Mouse (Mus musculus) heart, adult 2 months (tissue): ENCODE data around the gene Bri3bp. TPM values are rescaled to one million over a fixed set of nuclear protein-coding genes. Genes with fewer than 3 reads are reported as not detected.

Experiments used
- DNase-seq, 2 experiments: peaks; one replicate each; pipeline ENCODE4 v3.0.0; 2021
- H3K27ac ChIP-seq: fragments of 200-600 bp; 2 replicates; pipeline ENCODE4 v1.8.1; 2022
- H3K27me3 ChIP-seq: fragments of 200-500 bp; 2 replicates; pipeline ENCODE4 v1.6.1; 2012; ENCODE audit warnings: mild to moderate bottlenecking, low read length, inconsistent platforms, mixed read lengths; ENCODE audit not compliant: control insufficient read depth, insufficient read depth
- H3K36me3 ChIP-seq: fragments of 200-500 bp; 2 replicates; pipeline ENCODE4 v1.6.1; 2012; ENCODE audit warnings: low read length, inconsistent platforms; ENCODE audit not compliant: control insufficient read depth, insufficient read depth
- H3K4me1 ChIP-seq: fragments of 200-500 bp; 2 replicates; pipeline ENCODE4 v1.6.1; 2011; ENCODE audit warnings: low read length; ENCODE audit not compliant: control insufficient read depth, insufficient read depth
- H3K4me3 ChIP-seq: fragments of 200-600 bp; 2 replicates; pipeline ENCODE4 v1.8.1; 2022
- H3K79me2 ChIP-seq: fragments of 200-500 bp; replicated peaks from 2 replicates; pipeline ENCODE4 v1.6.1; 2012; ENCODE audit warnings: mild to moderate bottlenecking, inconsistent platforms, low read length, moderate library complexity, mixed read lengths; ENCODE audit not compliant: control insufficient read depth, insufficient read depth
- H3K9ac ChIP-seq: fragments of 200-500 bp; 2 replicates; pipeline ENCODE4 v1.6.1; 2012; ENCODE audit warnings: low read depth, mild to moderate bottlenecking, control low read depth, inconsistent platforms, low read length, mixed read lengths
- CTCF ChIP-seq: fragments of 200-600 bp; IDR thresholded peaks from 2 replicates; pipeline ENCODE4 v1.8.1; 2022; ENCODE audit warnings: antibody characterized with exemption, mild to moderate bottlenecking, moderate library complexity
- EP300 ChIP-seq: fragments of 200-500 bp; IDR thresholded peaks from 2 replicates; pipeline ENCODE4 v1.6.1; 2011; ENCODE audit warnings: low read depth, low read length, control low read depth; ENCODE audit not compliant: insufficient read depth
- POLR2A ChIP-seq: fragments of 200-500 bp; IDR thresholded peaks from 2 replicates; pipeline ENCODE4 v1.6.1; 2011; ENCODE audit warnings: mild to moderate bottlenecking, low read depth, low read length, control low read depth; ENCODE audit not compliant: insufficient read depth
- WGBS: fragments of 180-500 bp; shearing (Covaris S2); methylation state at CpG from one replicate; pipeline ENCODE4 v1.1.7; 2018; 5-methylcytosine and 5-hydroxymethylcytosine counted together
- intact Hi-C: fragments of 180-260 bp; cut with DNase I; formaldehyde crosslinking; loops from one replicate; pipeline ENCODE4 v1.15.1; 2025
- polyA plus RNA-seq: library from polyadenylated mRNA; depleted of rRNA; stranded (reverse); fragments of >200 nt; gene quantifications from 2 replicates; pipeline ENCODE4 v1.2.3, GENCODE M21; 2012
- total RNA-seq, 2 experiments: library from RNA; stranded (reverse); gene quantifications; 2 replicates each; pipeline ENCODE4 v1.2.3; 2021

The Bri3bp gene
- total and polyA plus RNA-seq, 3 experiments = 31.4 to 52.4 (median 52.2) TPM

GRCm38 (mm10) chr5:125466483-125466882 lies 25.1 kb downstream of the Bri3bp start:
- Histone ChIP-seq H3K4me3 (no peak overlapping the region), H3K79me2 (no peaks in the 10 kb centered on the region), H3K27ac (no peak overlapping the region), H3K27me3 (no peaks in the 10 kb centered on the region), H3K36me3 (no peaks in the 10 kb centered on the region), H3K4me1 (peaks cover 3% of the 10 kb centered on the region), H3K9ac (no peak overlapping the region)
- TF ChIP-seq POLR2A (no peak), EP300 (no peak), CTCF (no peak)
- intact Hi-C loops = loop anchor here (1.0 kb wide), 1 partner anchor 9 kb away; the partner anchor contains the start of gene Aacs
- 85% methylated on average over 5 of the region's 5 CpGs for WGBS
- no peak for DNase-seq

- Histone ChIP-seq H3K4me1 (peaks cover 3% of the 10 kb centered on the region), H3K27me3 (no peaks in the 10 kb centered on the region), H3K79me2 (no peaks in the 10 kb centered on the region), H3K4me3 (no peak overlapping the region), H3K9ac (no peak overlapping the region), H3K36me3 (no peaks in the 10 kb centered on the region), H3K27ac (no peak overlapping the region)
- TF ChIP-seq POLR2A (no peak), CTCF (no peak), EP300 (no peak)
- intact Hi-C loops = no loop called here
- 75% methylated on average over 14 of the region's 14 CpGs for WGBS
- DNase-seq = no peak
These were observed 25.9 kb downstream of the Bri3bp start for GRCm38 (mm10) chr5:125467261-125467660.

- H3K4me1 ChIP-seq = no peaks in the 10 kb centered on the region; the same call in 1 of the 2 replicates
- intact Hi-C loops = loop anchor here (10.0 kb wide), 1 partner anchor 606 kb away; the partner anchor contains the start of genes Ccdc92 and Zfp664
- no peak overlapping the region for H3K27ac ChIP-seq
- H3K36me3 ChIP-seq = no peaks in the 10 kb centered on the region
- H3K27me3 ChIP-seq = no peaks in the 10 kb centered on the region
- DNase-seq = no peak
- TF ChIP-seq POLR2A = no peak
- TF ChIP-seq CTCF = no peak
- TF ChIP-seq EP300 = no peak
- no peaks in the 10 kb centered on the region for H3K79me2 ChIP-seq
- no peak overlapping the region for H3K9ac ChIP-seq
- H3K4me3 ChIP-seq = no peak overlapping the region
- WGBS = 87% methylated on average over 4 of the region's 4 CpGs
These were observed 29.3 kb downstream of the Bri3bp start for GRCm38 (mm10) chr5:125470713-125471112.

- no peak for TF ChIP-seq CTCF
- TF ChIP-seq EP300 = no peak
- no peak for TF ChIP-seq POLR2A
- H3K4me1 ChIP-seq = no peaks in the 10 kb centered on the region; the same call in 1 of the 2 replicates
- no peaks in the 10 kb centered on the region for H3K36me3 ChIP-seq
- WGBS = 77% methylated on average over 9 of the region's 9 CpGs
- intact Hi-C loops = loop anchor here (10.0 kb wide), 1 partner anchor 608 kb away; the partner anchor contains the start of genes Ccdc92 and Zfp664
- no peak for DNase-seq
- no peak overlapping the region for H3K4me3 ChIP-seq
- H3K9ac ChIP-seq = no peak overlapping the region
- H3K79me2 ChIP-seq = no peaks in the 10 kb centered on the region
- H3K27ac ChIP-seq = no peak overlapping the region
- H3K27me3 ChIP-seq = no peaks in the 10 kb centered on the region
These were observed 31.6 kb downstream of the Bri3bp start for GRCm38 (mm10) chr5:125472796-125473475.

- intact Hi-C loops = loop anchor here (1.0 to 10.0 kb wide), 3 partner anchors 9 to 610 kb away; partner anchors contain the start of genes Ccdc92, Dhx37 and Zfp664
- Histone ChIP-seq H3K9ac (peak overlapping the region; percentile 38), H3K4me1 (no peaks in the 10 kb centered on the region; the same call in 1 of the 2 replicates), H3K36me3 (no peaks in the 10 kb centered on the region), H3K79me2 (no peaks in the 10 kb centered on the region), H3K27me3 (no peaks in the 10 kb centered on the region), H3K4me3 (peak overlapping the region; percentile 66), H3K27ac (peak overlapping the region; percentile 55; the same call in 1 of the 2 replicates)
- WGBS = 64% methylated on average over 12 of the region's 12 CpGs
- no peak for TF ChIP-seq POLR2A
- TF ChIP-seq CTCF = no peak
- TF ChIP-seq EP300 = no peak
- DNase-seq = no peak
These were observed 33.7 kb downstream of the Bri3bp start for GRCm38 (mm10) chr5:125475030-125475429.
